Mouse (Mus musculus) intestine, embryonic 14.5 days (tissue): ENCODE results near the gene Simc1. TPM values are rescaled to one million over a fixed set of nuclear protein-coding genes. Genes with fewer than 3 reads are reported as not detected.

Source experiments
- ATAC-seq: fragments of 200-750 bp; cut with Nextera tagmentation; replicated peaks from 2 replicates; pipeline ENCODE4 v1.8.0; 2017; ENCODE audit warnings: low read depth, moderate number of reproducible peaks, moderate TSS enrichment, moderate library complexity; ENCODE audit not compliant: low FRiP score, low TSS enrichment
- DNase-seq: peaks from one replicate; pipeline ENCODE4 v3.0.0-alpha.2; 2018; ENCODE audit warnings: low spot score
- H3K27ac ChIP-seq: fragments of 300-500 bp; sonication (generic); 2 replicates; pipeline ENCODE4 v1.5.1; 2014; ENCODE audit warnings: low read depth, mild to moderate bottlenecking, control low read depth
- H3K27me3 ChIP-seq: fragments of 300-500 bp; sonication (generic); replicated peaks from 2 replicates; pipeline ENCODE4 v1.6.1; 2014; ENCODE audit warnings: low read length, control low read depth; ENCODE audit not compliant: control insufficient read depth, insufficient read depth
- H3K36me3 ChIP-seq: fragments of 300-500 bp; sonication (generic); 2 replicates; pipeline ENCODE4 v1.6.1; 2014; ENCODE audit warnings: low read length, control low read depth; ENCODE audit not compliant: control insufficient read depth, insufficient read depth
- H3K4me1 ChIP-seq: fragments of 300-500 bp; sonication (generic); replicated peaks from 2 replicates; pipeline ENCODE4 v1.6.1; 2014; ENCODE audit warnings: low read length, control low read depth, mixed read lengths; ENCODE audit not compliant: control insufficient read depth, insufficient read depth
- H3K4me2 ChIP-seq: fragments of 300-500 bp; sonication (generic); 2 replicates; pipeline ENCODE4 v1.6.1; 2014; ENCODE audit warnings: low read length
- H3K4me3 ChIP-seq: fragments of 300-500 bp; sonication (generic); 2 replicates; pipeline ENCODE4 v1.5.1; 2014; ENCODE audit warnings: low read depth, low read length, control low read depth, mixed read lengths
- H3K9ac ChIP-seq: fragments of 300-500 bp; sonication (generic); 2 replicates; pipeline ENCODE4 v1.6.1; 2014; ENCODE audit warnings: mild to moderate bottlenecking, low read length
- H3K9me3 ChIP-seq: fragments of 300-500 bp; sonication (generic); 2 replicates; pipeline ENCODE4 v1.6.1; 2016; ENCODE audit warnings: low read length, control low read depth; ENCODE audit not compliant: control insufficient read depth
- WGBS: fragments of 180-500 bp; shearing (Covaris S2); extraction: QIAGEN DNeasy Blood & Tissue Kit; methylation state at CpG from one replicate; pipeline ENCODE4 v1.1.7; 2014; 5-methylcytosine and 5-hydroxymethylcytosine counted together
- polyA plus RNA-seq: library from polyadenylated mRNA; unstranded; fragments of >200 nt; fragmentation: Nextera tagmentation; extraction: Ambion mirVana; gene quantifications from 2 replicates; pipeline ENCODE4 v1.2.1, GENCODE M21; 2014

Simc1 gene
- polyA plus RNA-seq, 1 experiment from 2014 or later, result 12.3 TPM

GRCm38 (mm10) chr13:54505920-54506319 is 2.3 kb downstream of the Simc1 start:
- ATAC-seq (no peak), DNase-seq (no peak)
- peaks cover 11% of the 10 kb centered on the region for H3K4me1 ChIP-seq
- H3K27me3 ChIP-seq, result no peaks in the 10 kb centered on the region
- H3K36me3 ChIP-seq, result no peaks in the 10 kb centered on the region
- H3K4me3 ChIP-seq, result no peak overlapping the region
- H3K27ac ChIP-seq, result no peak overlapping the region
- no peak overlapping the region for H3K4me2 ChIP-seq
- no peak overlapping the region for H3K9ac ChIP-seq
- 97% methylated on average over 1 of the region's 1 CpGs for WGBS
- H3K9me3 ChIP-seq, result no peaks in the 10 kb centered on the region

DNA sequence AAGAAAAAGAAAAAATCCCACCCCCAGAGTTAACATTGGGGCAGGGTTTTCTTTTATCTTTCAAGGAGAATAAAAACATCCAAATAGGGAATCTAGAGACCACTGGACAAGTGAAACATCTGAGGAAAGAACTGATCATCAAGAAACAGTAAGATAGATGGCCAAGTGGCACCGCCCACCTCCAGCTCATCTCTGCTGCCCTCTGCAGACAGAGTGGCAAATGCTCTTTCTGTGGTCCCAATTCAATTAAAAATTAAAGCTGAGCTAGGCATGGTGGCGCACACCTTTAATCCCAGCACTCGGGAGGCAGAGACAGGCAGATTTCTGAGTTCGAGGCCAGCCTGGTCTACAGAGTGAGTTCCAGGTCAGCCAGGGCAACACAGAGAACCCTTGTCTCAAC is 16.6 kb downstream of the Simc1 start:
- Histone ChIP-seq H3K4me2 (no peak overlapping the region), H3K9me3 (no peaks in the 10 kb centered on the region), H3K27me3 (no peaks in the 10 kb centered on the region), H3K36me3 (peaks cover 17% of the 10 kb centered on the region), H3K27ac (no peak overlapping the region), H3K9ac (no peak overlapping the region), H3K4me3 (no peak overlapping the region), H3K4me1 (no peaks in the 10 kb centered on the region)
- WGBS, result 94% methylated on average over 4 of the region's 4 CpGs
- DNase-seq (no peak), ATAC-seq (no peak)

- Histone ChIP-seq H3K9me3 (no peaks in the 10 kb centered on the region), H3K9ac (no peak overlapping the region), H3K27me3 (no peaks in the 10 kb centered on the region), H3K27ac (no peak overlapping the region), H3K4me3 (no peak overlapping the region), H3K4me1 (no peaks in the 10 kb centered on the region), H3K4me2 (no peak overlapping the region), H3K36me3 (peaks cover 27% of the 10 kb centered on the region)
- DNase-seq (no peak), ATAC-seq (no peak)
Observed at GRCm38 (mm10) chr13:54521181-54521580, 17.6 kb downstream of the Simc1 start.

DNA sequence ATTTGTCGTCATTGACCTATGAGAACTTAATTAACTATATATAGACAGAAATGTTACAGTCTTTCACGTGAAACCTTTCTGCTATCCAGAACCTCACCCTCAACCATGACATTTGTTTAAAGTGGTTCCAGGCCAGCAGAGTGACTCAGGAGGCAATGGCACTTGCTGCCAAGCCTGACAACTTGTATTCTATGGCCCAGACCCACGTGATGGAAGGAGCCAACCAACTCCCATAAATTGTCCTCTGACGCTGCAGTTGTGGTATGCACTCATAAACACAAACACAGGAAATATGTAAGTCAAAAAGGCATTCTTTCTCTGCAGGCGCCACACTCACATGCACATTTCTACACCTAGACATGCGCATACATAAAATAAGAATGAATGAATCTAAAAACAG is 23.6 kb downstream of the Simc1 start:
- DNase-seq, result no peak
- no peak overlapping the region for H3K27ac ChIP-seq
- no peak overlapping the region for H3K4me2 ChIP-seq
- no peaks in the 10 kb centered on the region for H3K9me3 ChIP-seq
- H3K9ac ChIP-seq, result no peak overlapping the region
- no peak for ATAC-seq
- peaks cover 65% of the 10 kb centered on the region for H3K36me3 ChIP-seq
- H3K4me1 ChIP-seq, result no peaks in the 10 kb centered on the region
- 89% methylated on average over 6 of the region's 6 CpGs for WGBS
- no peaks in the 10 kb centered on the region for H3K27me3 ChIP-seq
- no peak overlapping the region for H3K4me3 ChIP-seq

GRCm38 (mm10) chr13:54532134-54532533 is 28.6 kb downstream of the Simc1 start:
- no peak for DNase-seq
- Histone ChIP-seq H3K9me3 (no peaks in the 10 kb centered on the region), H3K27me3 (no peaks in the 10 kb centered on the region), H3K4me1 (no peaks in the 10 kb centered on the region), H3K36me3 (peaks cover 43% of the 10 kb centered on the region), H3K27ac (no peak overlapping the region), H3K4me3 (no peak overlapping the region), H3K9ac (no peak overlapping the region), H3K4me2 (no peak overlapping the region)
- ATAC-seq, result no peak

DNA sequence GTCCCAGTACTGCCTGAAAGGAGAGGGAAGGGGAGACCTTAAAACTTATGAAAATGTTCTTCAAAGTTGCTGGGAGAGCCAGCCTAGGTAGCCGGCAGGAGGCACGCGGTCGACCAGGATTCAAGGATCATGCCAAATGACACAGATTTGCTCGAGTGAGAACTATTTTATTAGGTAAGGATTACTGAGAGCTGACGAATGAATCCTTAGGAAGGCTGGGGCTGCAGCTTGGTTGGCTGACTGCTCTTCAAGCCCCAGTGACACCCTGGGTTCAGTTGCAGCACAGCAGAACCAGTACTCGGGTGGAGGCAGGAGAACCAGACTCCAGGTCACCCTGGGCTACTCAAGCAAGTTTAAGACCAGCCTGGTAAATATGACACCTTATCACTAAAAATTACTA is 44.5 kb downstream of the Simc1 start:
- no peaks in the 10 kb centered on the region for H3K9me3 ChIP-seq
- H3K27me3 ChIP-seq, result no peaks in the 10 kb centered on the region
- ATAC-seq (no peak), DNase-seq (no peak)
- no peak overlapping the region for H3K4me2 ChIP-seq
- no peaks in the 10 kb centered on the region for H3K4me1 ChIP-seq
- no peak overlapping the region for H3K27ac ChIP-seq
- no peak overlapping the region for H3K9ac ChIP-seq
- WGBS, result 83% methylated on average over 7 of the region's 7 CpGs
- peaks cover 68% of the 10 kb centered on the region for H3K36me3 ChIP-seq
- H3K4me3 ChIP-seq, result no peak overlapping the region

DNA sequence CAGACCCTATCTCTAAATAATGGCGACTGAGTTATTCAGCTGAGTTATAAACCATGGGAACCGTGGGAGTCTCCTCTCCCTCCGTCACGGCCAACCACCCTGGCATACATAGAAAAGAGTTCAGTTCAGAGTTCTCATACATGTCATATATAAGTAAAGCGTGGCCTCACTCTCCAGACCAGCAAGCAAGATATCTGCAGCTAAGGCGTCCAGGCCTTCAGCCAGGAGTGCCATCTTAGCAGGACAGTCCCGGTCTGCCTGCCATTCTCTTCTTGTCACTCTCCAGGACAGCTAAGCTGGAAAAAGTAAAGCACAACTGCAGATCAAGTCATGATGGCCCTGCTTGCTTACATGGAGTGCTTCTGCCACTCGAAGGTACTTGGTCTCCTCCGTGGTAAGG is 52.6 kb downstream of the Simc1 start:
- WGBS, result 89% methylated on average over 9 of the region's 9 CpGs

DNA sequence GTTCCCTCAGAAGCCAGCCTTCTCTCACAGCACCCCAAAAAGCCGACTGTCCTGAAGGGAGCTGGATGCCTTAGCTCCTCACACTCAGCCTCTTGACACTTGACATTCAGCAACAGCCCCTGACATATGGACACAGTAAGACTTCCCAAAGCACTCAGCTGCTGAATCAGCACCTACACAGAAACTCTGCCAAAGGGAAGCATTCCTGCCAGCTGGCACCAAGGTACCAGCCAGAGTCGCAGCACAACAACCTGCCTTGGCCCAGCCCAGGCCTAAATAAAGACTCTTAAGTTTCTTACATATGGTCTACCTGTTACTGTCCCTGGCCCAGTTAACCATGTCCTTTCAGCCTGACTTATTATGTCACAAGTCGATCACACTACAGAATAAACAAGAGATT is 53.2 kb downstream of the Simc1 start:
- Histone ChIP-seq H3K4me2 (no peak overlapping the region), H3K27ac (no peak overlapping the region), H3K36me3 (peaks cover 90% of the 10 kb centered on the region), H3K9ac (no peak overlapping the region), H3K27me3 (no peaks in the 10 kb centered on the region), H3K4me3 (no peak overlapping the region), H3K9me3 (no peaks in the 10 kb centered on the region), H3K4me1 (no peaks in the 10 kb centered on the region)
- WGBS, result 90% methylated on average over 3 of the region's 3 CpGs
- ATAC-seq (no peak), DNase-seq (no peak)

More for the DNA sequence above, 52.6 kb downstream of the Simc1 start:
- no peaks in the 10 kb centered on the region for H3K9me3 ChIP-seq
- no peak overlapping the region for H3K9ac ChIP-seq
- ATAC-seq (no peak), DNase-seq (no peak)
- no peaks in the 10 kb centered on the region for H3K4me1 ChIP-seq
- H3K36me3 ChIP-seq, result peaks cover 90% of the 10 kb centered on the region
- no peak overlapping the region for H3K4me2 ChIP-seq
- H3K27ac ChIP-seq, result no peak overlapping the region
- no peaks in the 10 kb centered on the region for H3K27me3 ChIP-seq
- H3K4me3 ChIP-seq, result no peak overlapping the region

- ATAC-seq, result no peak
- H3K4me1 ChIP-seq, result no peaks in the 10 kb centered on the region
- no peak overlapping the region for H3K27ac ChIP-seq
- 96% methylated on average over 1 of the region's 1 CpGs for WGBS
- no peak for DNase-seq
- H3K4me3 ChIP-seq, result no peak overlapping the region
- no peak overlapping the region for H3K4me2 ChIP-seq
- H3K27me3 ChIP-seq, result no peaks in the 10 kb centered on the region
- no peaks in the 10 kb centered on the region for H3K9me3 ChIP-seq
- H3K36me3 ChIP-seq, result peaks cover 90% of the 10 kb centered on the region
- no peak overlapping the region for H3K9ac ChIP-seq
Observed at GRCm38 (mm10) chr13:54557652-54558051, 54.1 kb downstream of the Simc1 start.
